Mouse (Mus musculus): Measurements from ENCODE around the gene Nicn1.
"Not testable (repeated sequence)": the region's sequence is repeated elsewhere in the genome, so short reads cannot be mapped to it uniquely, and the experiment has no call there.

The Nicn1 gene

GRCm38 (mm10) chr9:108290016-108290750 is at the start of gene Nicn1:
Gene Nicn1, plus strand, starts transcription at chr9:108290429.
- DNase-seq (ENCODE audit: low spot score in 2 of 2) = peak; percentile 70 to 91

- DNase-seq (ENCODE audit: low spot score in 2 of 2) = no peak
Measured at GRCm38 (mm10) chr9:108244540-108244939, 45.7 kb upstream of the Nicn1 start.

GRCm38 (mm10) chr9:108244984-108245383 is 45.2 kb upstream of the Nicn1 start:
- DNase-seq (ENCODE audit: low spot score in 2 of 2) = peak in 1 of 2 experiments; percentile 23

GRCm38 (mm10) chr9:108248957-108249356 is 41.3 kb upstream of the Nicn1 start:
- DNase-seq (ENCODE audit: low spot score in 2 of 2) = no peak

- no peak for DNase-seq (ENCODE audit: low spot score in 2 of 2)
Measured at GRCm38 (mm10) chr9:108251877-108252276, 38.4 kb upstream of the Nicn1 start.

GRCm38 (mm10) chr9:108252766-108253165 is 37.5 kb upstream of the Nicn1 start:
- no peak for DNase-seq (ENCODE audit: low spot score in 2 of 2)

- DNase-seq (ENCODE audit: low spot score in 2 of 2) = no peak
Measured at GRCm38 (mm10) chr9:108260526-108260925, 29.7 kb upstream of the Nicn1 start.

GRCm38 (mm10) chr9:108261865-108262264 is 28.4 kb upstream of the Nicn1 start:
- DNase-seq (ENCODE audit: low spot score in 2 of 2) = no peak

- no peak for DNase-seq (ENCODE audit: low spot score in 2 of 2)
Measured at GRCm38 (mm10) chr9:108262494-108263049, 27.7 kb upstream of the Nicn1 start.

- no peak for DNase-seq (ENCODE audit: low spot score in 2 of 2)
Measured at GRCm38 (mm10) chr9:108263131-108263681, 27.0 kb upstream of the Nicn1 start.

- peak; percentile 98 to 99 for DNase-seq (ENCODE audit: low spot score in 2 of 2)
Measured at GRCm38 (mm10) chr9:108263690-108264190, 26.5 kb upstream of the Nicn1 start, which contains the start of gene Dag1. Gene Dag1, minus strand, starts transcription at chr9:108263958.

GRCm38 (mm10) chr9:108264191-108264921 is 25.9 kb upstream of the Nicn1 start:
- peak in 1 of 2 experiments; percentile 36 for DNase-seq (ENCODE audit: low spot score in 2 of 2)

- DNase-seq (ENCODE audit: low spot score in 2 of 2) = no peak
Measured at GRCm38 (mm10) chr9:108266261-108266935, 23.8 kb upstream of the Nicn1 start.

GRCm38 (mm10) chr9:108267691-108268090 is 22.5 kb upstream of the Nicn1 start:
- no peak for DNase-seq (ENCODE audit: low spot score in 2 of 2)

- not testable (repeated sequence) for DNase-seq (ENCODE audit: low spot score in 2 of 2)
Measured at GRCm38 (mm10) chr9:108268701-108269100, 21.5 kb upstream of the Nicn1 start.

GRCm38 (mm10) chr9:108271941-108272340 is 18.3 kb upstream of the Nicn1 start:
- DNase-seq (ENCODE audit: low spot score in 2 of 2) = no peak

- DNase-seq (ENCODE audit: low spot score in 2 of 2) = no peak
Measured at GRCm38 (mm10) chr9:108272691-108273090, 17.5 kb upstream of the Nicn1 start.

- no peak for DNase-seq (ENCODE audit: low spot score in 2 of 2)
Measured at GRCm38 (mm10) chr9:108273485-108273884, 16.7 kb upstream of the Nicn1 start.

GRCm38 (mm10) chr9:108274476-108275330 is 15.5 kb upstream of the Nicn1 start:
- DNase-seq (ENCODE audit: low spot score in 2 of 2) = no peak

GRCm38 (mm10) chr9:108275331-108275659 is 14.9 kb upstream of the Nicn1 start:
- DNase-seq (ENCODE audit: low spot score in 2 of 2) = no peak
